Mouse (Mus musculus) olfactory bulb, adult 2 months (tissue): ENCODE results near the gene Zfp97. TPM values are rescaled to one million over a fixed set of nuclear protein-coding genes. Genes with fewer than 3 reads are reported as not detected.
"Not testable (repeated sequence)": the region's sequence is repeated elsewhere in the genome, so short reads cannot be mapped to it uniquely, and the experiment has no call there.

ENCODE experiments used
- H3K27ac ChIP-seq: fragments of 200-500 bp; 2 replicates; pipeline ENCODE4 v1.5.1; 2012; ENCODE audit warnings: low read depth, low read length; ENCODE audit not compliant: insufficient read depth
- H3K4me1 ChIP-seq: fragments of 200-500 bp; 2 replicates; pipeline ENCODE4 v1.6.1; 2012; ENCODE audit warnings: low read length; ENCODE audit not compliant: control insufficient read depth, insufficient read depth
- H3K4me3 ChIP-seq: fragments of 200-500 bp; 2 replicates; pipeline ENCODE4 v1.5.1; 2012; ENCODE audit warnings: mild to moderate bottlenecking, low read depth, low read length, moderate library complexity; ENCODE audit not compliant: insufficient read depth
- CTCF ChIP-seq: fragments of 200-500 bp; IDR thresholded peaks from 2 replicates; pipeline ENCODE4 v1.5.1; 2012; ENCODE audit warnings: low read depth, mild to moderate bottlenecking, low read length, moderate library complexity; ENCODE audit not compliant: insufficient read depth
- POLR2A ChIP-seq: fragments of 200-500 bp; IDR thresholded peaks from 2 replicates; pipeline ENCODE4 v1.6.1; 2012; ENCODE audit warnings: mild to moderate bottlenecking, low read depth, low read length, moderate library complexity; ENCODE audit not compliant: insufficient read depth
- WGBS: fragments of 180-500 bp; shearing (Covaris S2); methylation state at CpG from one replicate; pipeline ENCODE4 v1.1.7; 2018; 5-methylcytosine and 5-hydroxymethylcytosine counted together
- polyA plus RNA-seq: library from polyadenylated mRNA; stranded (reverse); fragments of >200 nt; gene quantifications from 2 replicates; pipeline ENCODE4 v1.2.4, GENCODE M21; 2012; ENCODE audit warnings: low replicate concordance; ENCODE audit not compliant: missing spikeins, insufficient read depth, insufficient read length

Zfp97 gene
- not detected in 2 replicates for polyA plus RNA-seq

DNA sequence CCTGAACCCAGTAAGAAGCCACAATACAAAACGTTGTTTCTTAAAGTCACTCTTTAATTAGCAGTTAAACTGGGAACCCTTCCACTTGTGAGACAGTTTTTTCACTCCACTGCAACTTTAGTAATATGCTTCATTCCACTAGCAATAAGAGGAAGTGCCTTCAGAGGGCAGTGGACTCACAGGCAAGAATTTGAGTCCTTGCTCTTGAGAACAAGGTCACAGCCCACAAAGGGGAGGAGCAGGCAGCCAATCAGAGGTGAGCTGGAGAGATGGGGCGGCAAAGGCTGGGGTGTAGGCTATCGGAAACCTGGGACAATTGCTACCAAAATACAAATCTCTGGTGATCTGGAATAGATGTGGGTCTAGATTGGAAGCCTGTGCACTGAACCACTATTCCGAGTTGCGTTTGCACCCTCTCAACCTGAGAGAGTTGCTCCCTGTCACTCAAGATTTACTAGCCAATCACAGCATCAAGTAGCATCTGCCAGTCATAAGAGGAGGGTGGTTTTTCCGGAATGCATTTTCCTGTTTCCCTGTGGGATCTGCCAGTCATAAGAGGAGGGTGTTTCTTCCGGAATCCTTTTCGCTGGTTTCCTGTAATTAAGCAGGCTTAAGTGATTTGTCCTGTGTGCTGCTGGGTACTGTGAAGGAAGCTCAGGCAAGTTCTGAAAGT is at the start of gene Zfp97:
Zfp97 (plus strand) TSS at position 586 of the 673 bp plus-strand sequence.
- not testable (repeated sequence) for H3K4me3 ChIP-seq, H3K27ac ChIP-seq, H3K4me1 ChIP-seq
- WGBS = no CpG with 5 or more reads among the region's 8 CpGs

DNA sequence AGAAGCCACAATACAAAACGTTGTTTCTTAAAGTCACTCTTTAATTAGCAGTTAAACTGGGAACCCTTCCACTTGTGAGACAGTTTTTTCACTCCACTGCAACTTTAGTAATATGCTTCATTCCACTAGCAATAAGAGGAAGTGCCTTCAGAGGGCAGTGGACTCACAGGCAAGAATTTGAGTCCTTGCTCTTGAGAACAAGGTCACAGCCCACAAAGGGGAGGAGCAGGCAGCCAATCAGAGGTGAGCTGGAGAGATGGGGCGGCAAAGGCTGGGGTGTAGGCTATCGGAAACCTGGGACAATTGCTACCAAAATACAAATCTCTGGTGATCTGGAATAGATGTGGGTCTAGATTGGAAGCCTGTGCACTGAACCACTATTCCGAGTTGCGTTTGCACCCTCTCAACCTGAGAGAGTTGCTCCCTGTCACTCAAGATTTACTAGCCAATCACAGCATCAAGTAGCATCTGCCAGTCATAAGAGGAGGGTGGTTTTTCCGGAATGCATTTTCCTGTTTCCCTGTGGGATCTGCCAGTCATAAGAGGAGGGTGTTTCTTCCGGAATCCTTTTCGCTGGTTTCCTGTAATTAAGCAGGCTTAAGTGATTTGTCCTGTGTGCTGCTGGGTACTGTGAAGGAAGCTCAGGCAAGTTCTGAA is 57.7 kb downstream of the Zfp97 start:
- H3K4me1 ChIP-seq, H3K4me3 ChIP-seq, H3K27ac ChIP-seq: not testable (repeated sequence)
- WGBS = no CpG with 5 or more reads among the region's 8 CpGs

DNA sequence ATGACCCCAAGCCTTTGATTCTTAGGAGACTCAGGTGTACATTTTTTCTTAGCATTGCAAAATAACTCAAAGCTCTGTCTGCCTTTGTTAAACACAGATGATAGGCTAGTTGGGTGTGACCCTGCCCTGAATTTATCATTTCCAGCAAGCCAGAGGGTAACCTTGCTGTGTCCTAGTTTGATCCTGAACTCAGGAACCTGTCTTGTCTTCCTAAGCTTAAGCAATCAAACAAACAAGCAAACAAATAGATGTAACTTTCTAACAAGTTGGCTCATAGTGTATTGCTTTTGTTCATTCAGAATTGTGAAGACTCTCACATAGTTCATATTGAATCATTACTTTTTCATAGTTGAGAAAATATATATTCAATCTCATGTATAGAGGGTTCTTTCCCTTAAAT is 73.5 kb downstream of the Zfp97 start:
- H3K4me1 ChIP-seq, H3K4me3 ChIP-seq, H3K27ac ChIP-seq: not testable (repeated sequence)

DNA sequence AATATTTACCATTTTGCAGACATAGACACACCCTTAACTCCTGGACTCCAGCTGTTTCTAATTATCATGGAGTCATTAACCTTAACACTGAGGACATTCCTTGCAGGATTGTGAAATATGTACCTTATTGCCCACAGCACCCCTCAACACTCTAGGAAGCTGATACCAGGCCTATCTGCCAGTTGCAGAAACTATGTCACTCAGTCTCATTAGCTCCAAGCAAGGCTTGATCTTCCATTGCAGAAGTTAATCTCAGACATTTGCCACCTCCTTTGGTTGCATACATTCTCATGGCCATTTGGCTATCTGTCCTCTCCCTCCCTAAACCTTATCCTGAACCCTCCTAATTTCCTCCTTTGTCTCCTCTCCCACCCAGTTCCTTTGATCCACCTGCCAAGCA is 74.0 kb downstream of the Zfp97 start:
- Histone ChIP-seq H3K4me1 (no peaks in the 10 kb centered on the region), H3K27ac (no peak overlapping the region), H3K4me3 (no peak overlapping the region)
- no peak for TF ChIP-seq POLR2A
- no peak for TF ChIP-seq CTCF

DNA sequence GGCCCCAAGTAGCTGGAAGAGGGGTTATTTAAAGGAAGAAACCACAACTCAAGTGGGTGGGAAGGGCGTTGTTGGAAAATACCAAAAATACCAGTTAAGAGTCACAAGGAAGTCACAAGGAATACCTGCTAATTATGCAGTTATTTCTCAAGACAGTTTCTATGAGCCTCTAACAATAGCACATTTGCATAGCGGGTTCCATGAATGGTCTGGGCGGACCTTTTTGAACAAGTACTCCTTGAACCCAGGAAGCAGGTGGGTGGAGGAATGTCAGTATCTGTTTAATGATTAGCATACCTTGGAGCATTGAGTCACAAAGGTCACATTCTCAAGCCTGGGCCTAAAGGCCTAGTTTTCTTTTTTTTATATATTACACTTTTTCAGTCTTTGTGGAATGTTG is 74.9 kb downstream of the Zfp97 start:
- 75% methylated on average over 3 of the region's 3 CpGs for WGBS
- H3K4me3 ChIP-seq, H3K4me1 ChIP-seq, H3K27ac ChIP-seq: not testable (repeated sequence)

Other genes with a start within 250 kb of the Zfp97 start
- not detected in 2 replicates for gene Zfp960, start 57.3 kb upstream of the Zfp97 start, polyA plus RNA-seq